Mouse (Mus musculus): ENCODE measurements around the gene Vmn1r16. TPM values are rescaled to one million over a fixed set of nuclear protein-coding genes. Genes with fewer than 3 reads are reported as not detected.

Vmn1r16 gene
- polyA plus RNA-seq, 1 experiment from 2014 or later, result not detected

Other genes with a start within 250 kb of the Vmn1r16 start
- not detected in 2 replicates for gene Vmn1r10, start 220.0 kb downstream of the Vmn1r16 start, polyA plus RNA-seq (2014; fragmentation: Nextera tagmentation; extraction: Ambion mirVana)
- not detected in 2 replicates for gene Vmn1r11, start 196.0 kb downstream of the Vmn1r16 start, polyA plus RNA-seq (2014; fragmentation: Nextera tagmentation; extraction: Ambion mirVana)
- gene Vmn1r12, start 172.6 kb downstream of the Vmn1r16 start, polyA plus RNA-seq (2014; fragmentation: Nextera tagmentation; extraction: Ambion mirVana), result not detected in 2 replicates
- not detected in 2 replicates for gene Vmn1r13, start 126.2 kb downstream of the Vmn1r16 start, polyA plus RNA-seq (2014; fragmentation: Nextera tagmentation; extraction: Ambion mirVana)
- gene Vmn1r14, start 97.8 kb downstream of the Vmn1r16 start, polyA plus RNA-seq (2014; fragmentation: Nextera tagmentation; extraction: Ambion mirVana), result not detected in 2 replicates
- gene Vmn1r15, start 71.5 kb downstream of the Vmn1r16 start, polyA plus RNA-seq (2014; fragmentation: Nextera tagmentation; extraction: Ambion mirVana), result not detected in 2 replicates
- not detected in 2 replicates for gene Vmn1r17, start 34.2 kb upstream of the Vmn1r16 start, polyA plus RNA-seq (2014; fragmentation: Nextera tagmentation; extraction: Ambion mirVana)
- gene Vmn1r18, start 66.3 kb upstream of the Vmn1r16 start, polyA plus RNA-seq (2014; fragmentation: Nextera tagmentation; extraction: Ambion mirVana), result not detected in 2 replicates
- not detected in 2 replicates for gene Vmn1r19, start 74.3 kb upstream of the Vmn1r16 start, polyA plus RNA-seq (2014; fragmentation: Nextera tagmentation; extraction: Ambion mirVana)
- not detected in 2 replicates for gene Vmn1r20, start 99.4 kb upstream of the Vmn1r16 start, polyA plus RNA-seq (2014; fragmentation: Nextera tagmentation; extraction: Ambion mirVana)
- 5.0 and 5.8 TPM in 2 replicates for gene Ppm1k, start 206.0 kb upstream of the Vmn1r16 start, polyA plus RNA-seq (2014; fragmentation: Nextera tagmentation; extraction: Ambion mirVana)